Mouse (Mus musculus) embryo, embryonic 10.5 days (tissue): Measurements from ENCODE around the gene Lag3.

Experiments used
- DNase-seq: peaks from one replicate; pipeline ENCODE4 v3.0.0-alpha.2; 2015; ENCODE audit warnings: low spot score

Lag3 gene

DNA sequence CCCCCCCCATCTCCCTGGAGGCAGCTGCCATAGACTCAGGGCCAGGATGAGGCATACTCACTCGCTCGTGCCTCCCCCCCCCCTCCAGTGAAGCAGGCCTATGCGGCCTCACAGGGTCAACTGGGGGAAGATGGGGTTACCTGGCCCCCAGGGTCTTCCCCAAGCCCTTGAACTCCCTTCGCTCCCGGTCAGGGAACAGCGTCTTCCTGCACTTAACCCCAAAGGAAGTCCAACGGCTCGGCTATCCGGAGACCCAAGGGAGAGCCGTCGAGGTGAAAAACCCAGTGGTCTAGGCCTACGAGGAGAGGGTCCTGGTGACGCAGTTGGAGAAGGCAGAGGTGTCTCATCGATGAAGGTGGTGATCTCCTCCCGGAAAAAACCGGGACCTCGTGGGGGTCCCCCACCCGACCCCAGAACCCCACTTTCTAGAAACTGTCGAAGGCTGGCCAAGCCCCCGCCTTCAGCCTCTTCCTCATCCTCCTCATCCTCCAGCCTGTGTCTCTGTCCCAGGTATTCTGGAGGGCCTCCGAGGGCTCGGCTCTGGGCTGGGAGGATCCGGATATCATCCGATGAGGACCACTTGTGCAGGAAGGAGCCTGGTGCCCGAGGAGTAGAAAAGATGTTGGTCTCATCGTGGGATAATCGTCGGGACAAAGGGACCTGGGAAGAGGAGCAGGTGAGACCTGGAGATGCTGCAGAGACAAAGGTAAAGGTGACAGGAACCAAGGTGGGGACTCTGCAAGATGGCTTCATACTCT lies 52.8 kb downstream of the Lag3 start:
- DNase-seq = no peak

DNA sequence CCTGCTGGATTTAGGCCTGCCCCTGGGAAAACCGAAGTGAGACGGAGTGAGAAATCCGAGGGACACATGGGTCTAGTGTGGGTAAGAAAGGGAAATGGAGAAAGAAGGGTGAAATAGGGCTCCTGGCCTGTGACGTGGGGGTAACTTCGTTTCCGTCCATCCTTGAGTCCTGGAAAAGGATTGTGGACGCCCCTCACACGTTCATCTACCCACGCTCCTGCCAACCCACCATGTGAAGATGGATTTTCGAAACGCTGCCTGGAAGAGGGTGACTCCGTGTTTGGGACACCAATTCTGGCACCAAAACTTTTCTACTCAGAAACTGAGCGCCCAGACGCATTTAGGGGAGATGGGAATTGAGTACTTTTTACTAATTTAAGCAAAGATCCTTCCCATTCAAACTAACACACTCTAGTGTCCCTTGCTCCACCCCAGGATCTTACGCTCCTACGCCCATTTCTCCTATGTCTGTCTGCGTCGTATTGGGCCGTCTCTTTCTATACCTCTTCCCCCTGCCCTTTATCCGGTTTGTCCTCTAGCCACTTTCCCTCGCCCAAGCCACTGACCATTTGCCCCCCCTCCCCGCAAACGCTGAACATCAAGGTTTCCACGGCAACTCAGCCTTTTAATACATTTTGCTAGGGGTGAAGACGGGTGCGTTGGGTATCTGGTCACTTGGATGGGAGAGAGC lies 53.5 kb downstream of the Lag3 start:
- peak; percentile 63 for DNase-seq

DNA sequence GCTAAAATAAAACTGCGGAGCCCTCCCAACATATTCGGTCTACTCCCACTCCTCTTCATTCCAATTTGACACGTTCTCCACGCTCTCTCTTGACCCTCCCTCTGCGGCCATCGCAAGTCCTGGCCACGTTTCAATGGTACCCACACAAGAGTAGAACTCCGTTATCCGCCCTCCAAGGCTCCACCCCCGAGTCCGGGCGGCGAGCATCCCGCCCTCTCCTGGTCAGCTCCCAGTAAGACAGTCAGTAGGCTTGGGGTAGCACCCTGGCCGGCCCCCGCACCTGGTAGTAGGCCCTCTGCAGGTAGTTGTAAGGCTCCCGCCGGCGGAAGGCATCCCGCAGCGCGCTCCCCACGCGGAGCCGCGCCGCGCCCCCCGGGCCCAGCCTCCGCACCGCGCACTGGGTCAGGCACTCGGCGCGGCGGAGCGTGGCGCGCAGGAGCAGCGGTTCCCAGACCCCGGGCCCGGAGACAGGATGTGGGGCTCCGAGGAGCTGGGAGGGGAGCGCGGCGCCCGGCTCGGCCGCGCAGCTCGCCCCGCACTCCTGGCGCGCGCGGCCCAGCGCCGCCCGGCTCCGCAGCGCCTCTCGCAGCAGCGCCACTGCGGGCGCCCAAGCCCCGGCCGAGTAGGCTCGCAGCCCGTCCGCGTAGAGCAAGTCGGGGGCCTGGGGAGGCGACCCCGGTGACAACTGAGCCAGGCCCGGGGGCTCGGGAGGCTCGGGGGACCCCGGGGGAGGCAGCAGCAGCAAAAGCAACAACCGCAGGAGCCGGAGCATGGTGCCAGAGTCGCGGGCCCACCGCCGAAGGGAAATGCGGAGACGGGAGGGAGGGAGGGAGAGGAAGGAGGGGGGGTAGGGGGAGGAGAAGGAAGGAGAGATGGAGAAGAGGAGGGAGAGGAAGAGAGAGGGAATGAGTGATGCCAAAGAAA lies 54.3 kb downstream of the Lag3 start, which contains the start of gene P3h3:
TSS of gene P3h3 (minus strand) at position 837 of the 924 bp plus-strand sequence.
- peak; percentile 93 for DNase-seq

DNA sequence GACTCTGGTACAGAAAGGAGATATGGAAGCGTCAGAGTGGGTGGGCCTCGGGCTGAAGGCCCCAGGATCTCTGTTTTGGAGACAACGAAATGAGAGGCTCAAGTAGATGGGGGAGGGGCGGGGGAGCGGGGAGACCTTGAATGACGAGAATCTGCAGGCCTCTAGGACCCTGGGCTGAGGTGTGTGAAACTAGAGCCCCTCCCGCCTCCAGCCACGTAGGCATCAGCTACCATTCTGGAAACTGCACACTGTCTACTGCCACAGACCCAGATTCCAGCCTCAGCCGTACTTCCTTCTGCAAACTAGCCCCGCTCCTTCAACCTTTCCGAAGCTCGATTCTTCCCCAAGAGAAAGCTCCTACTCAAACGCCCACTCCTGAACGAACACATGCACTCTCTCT lies 55.2 kb downstream of the Lag3 start:
- peak; percentile 84 for DNase-seq

DNA sequence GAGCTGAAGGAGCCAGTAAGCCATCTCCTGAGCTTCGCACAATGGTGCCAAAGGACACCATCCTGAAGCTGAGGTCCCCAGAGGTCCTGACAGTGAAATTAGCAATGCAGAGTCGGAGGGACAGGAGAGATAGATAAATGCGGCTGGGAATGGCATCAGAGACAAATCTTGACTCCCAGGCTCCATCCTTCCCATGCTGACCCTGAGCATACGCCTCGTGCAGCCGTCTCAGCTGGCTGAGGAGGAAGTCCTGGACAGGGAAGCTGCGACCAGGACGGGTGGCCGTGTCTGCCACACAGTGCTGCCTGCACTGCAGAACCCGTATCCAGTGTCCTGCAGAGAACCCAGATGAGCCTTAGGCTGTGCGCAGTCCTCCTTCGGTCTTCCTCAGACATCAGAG lies 56.9 kb downstream of the Lag3 start:
- no peak for DNase-seq
